Comparison of ENCODE assay signal across 30 mouse cellular contexts in the genomic region with DNA sequence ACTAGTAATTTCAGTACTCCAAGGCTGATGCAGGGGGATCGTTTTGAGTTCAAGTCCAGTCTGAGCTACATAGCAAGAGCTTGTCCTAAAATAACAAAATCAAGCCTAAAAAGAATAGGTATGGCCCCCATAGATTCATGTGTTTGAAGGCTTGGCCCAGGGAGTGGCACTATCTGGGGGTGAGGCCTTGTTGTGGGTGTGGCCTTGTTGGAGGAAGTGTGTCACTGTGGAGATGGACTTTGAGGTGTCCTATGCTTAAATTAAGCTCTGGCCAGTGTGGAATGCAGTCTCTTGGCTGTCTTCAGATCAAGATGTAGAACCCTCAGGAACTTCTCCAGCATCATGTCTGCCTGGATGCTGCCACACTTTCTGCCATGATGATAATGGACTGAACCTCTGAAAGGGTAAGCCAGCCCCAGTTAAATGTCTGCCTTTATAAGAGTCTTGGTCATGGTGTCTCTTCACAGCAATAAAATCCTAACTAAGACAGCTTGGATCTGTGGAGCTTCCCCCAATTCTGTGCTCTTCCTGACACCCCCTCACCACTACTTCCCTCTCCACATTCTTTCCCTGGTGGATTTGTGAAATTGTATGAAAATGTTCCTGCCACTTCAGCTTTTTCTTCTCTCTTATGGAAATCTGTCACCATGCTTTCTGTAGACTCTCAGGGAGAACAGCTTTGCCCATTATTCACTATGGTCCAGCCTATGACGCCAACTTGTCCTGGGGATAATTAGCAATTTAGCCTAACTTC. TPM values are rescaled to one million over a fixed set of nuclear protein-coding genes. Genes with fewer than 3 reads are reported as not detected.
A peak's percentile ranks its signal among the peaks of the same experiment; 100 is the strongest.
DNase-seq lines count a peak whose midpoint lies in the region; ATAC-seq and TF ChIP-seq lines count a peak whose summit lies in the region.
"Had no signal": no experiment of that assay in that cellular context is flagged by ENCODE, and none has a peak within 500 bp of the region (broad histone marks: within the 10 kb centered on the region; RNA-seq: fewer than 3 reads in every experiment).

No protein-coding gene starts in this region.

- peaks cover 17% of the 10 kb centered on the region for H3K4me1 ChIP-seq in liver, postnatal 0 days (ENCODE audit: insufficient read depth)
- H3K4me1 ChIP-seq in intestine, postnatal 0 days (replicated peaks; ENCODE audit: control insufficient read depth, insufficient read depth, low read length): peaks cover 12% of the 10 kb centered on the region
- H3K4me1 ChIP-seq: embryonic facial prominence, embryonic 10.5 days; embryonic facial prominence, embryonic 15.5 days; hindbrain, embryonic 13.5 days; neural tube, embryonic 15.5 days had no signal

- no peak overlapping the region for H3ac ChIP-seq in myocyte (ENCODE audit: control insufficient read depth, insufficient read length)

- no peak for TF ChIP-seq CTCF in liver, postnatal 0 days (IDR thresholded peaks at IDR 0.05; ENCODE audit: low read depth)
- TF ChIP-seq CTCF in intestine, postnatal 0 days (IDR thresholded peaks at IDR 0.05; ENCODE audit: low read depth): no peak

- ATAC-seq in liver, postnatal 0 days: no peak
- peak; percentile 66 for ATAC-seq in intestine, postnatal 0 days
- ATAC-seq in erythroid progenitor cell, adult 5-6 weeks (replicated peaks; ENCODE audit: low FRiP score, poor library complexity, severe bottlenecking): no peak
- ATAC-seq: forebrain, embryonic 16.5 days; Patski had no signal

- peaks cover 62% of the 10 kb centered on the region for H3K79me2 ChIP-seq in myocyte (ENCODE audit: control insufficient read depth, insufficient read depth)

- H3K36me3 ChIP-seq in liver, postnatal 0 days (replicated peaks; ENCODE audit: insufficient read depth, low read length): peaks cover 10% of the 10 kb centered on the region
- peaks cover 14% of the 10 kb centered on the region for H3K36me3 ChIP-seq in intestine, postnatal 0 days (ENCODE audit: control insufficient read depth, insufficient read depth)
- peaks cover 7% of the 10 kb centered on the region for H3K36me3 ChIP-seq in myocyte (ENCODE audit: control insufficient read depth, insufficient read depth)
- H3K36me3 ChIP-seq: embryonic facial prominence, embryonic 15.5 days; hindbrain, embryonic 13.5 days; neural tube, embryonic 15.5 days had no signal

- H3K9me3 ChIP-seq in liver, postnatal 0 days (ENCODE audit: low read length): no peaks in the 10 kb centered on the region
- no peaks in the 10 kb centered on the region for H3K9me3 ChIP-seq in intestine, postnatal 0 days (ENCODE audit: control insufficient read depth)
- H3K9me3 ChIP-seq: embryonic facial prominence, embryonic 10.5 days; embryonic facial prominence, embryonic 15.5 days; G1E; heart, embryonic 10.5 days; hindbrain, embryonic 13.5 days; neural tube, embryonic 15.5 days had no signal

- no peak overlapping the region for H3K27ac ChIP-seq in liver, postnatal 0 days (ENCODE audit: low read depth)
- H3K27ac ChIP-seq in intestine, postnatal 0 days (ENCODE audit: low read depth, low read length): no peak overlapping the region
- H3K27ac ChIP-seq: embryonic facial prominence, embryonic 10.5 days; embryonic facial prominence, embryonic 15.5 days; heart, embryonic 10.5 days; hindbrain, embryonic 13.5 days; kidney, postnatal 0 days; neural tube, embryonic 15.5 days had no signal

- TF ChIP-seq POLR2A in myocyte (IDR thresholded peaks at IDR 0.05; ENCODE audit: insufficient read length, low read depth): no peak

- no peaks in the 10 kb centered on the region for H3K27me3 ChIP-seq in liver, postnatal 0 days (ENCODE audit: insufficient read depth, low read length)
- H3K27me3 ChIP-seq in intestine, postnatal 0 days (replicated peaks; ENCODE audit: control insufficient read depth, insufficient read depth, low read length): no peaks in the 10 kb centered on the region
- no peaks in the 10 kb centered on the region for H3K27me3 ChIP-seq in myocyte (ENCODE audit: control insufficient read depth, insufficient read depth, insufficient read length)
- H3K27me3 ChIP-seq: embryonic facial prominence, embryonic 15.5 days; hindbrain, embryonic 13.5 days; neural tube, embryonic 15.5 days; Patski had no signal

- peak; percentile 21 for DNase-seq in liver
- DNase-seq in liver, postnatal 0 days: no peak
- peak; percentile 53 for DNase-seq in brain, adult 2 months (ENCODE audit: low read depth, low spot score)
- DNase-seq in cerebellum, adult 9-11 months: no peak
- DNase-seq: adrenal gland, postnatal 14 days; cerebellum, adult 18-20 months; cerebellum, postnatal 14 days; gastrocnemius, postnatal 10 days; heart, postnatal 4 days; kidney, adult 8-10 months; kidney, postnatal 4 days; left cerebral cortex, postnatal 4 days; midbrain, embryonic 14.5 days; right cerebral cortex, postnatal 4 days; thymus, adult 2 months; thymus, postnatal 36 days had no signal

- H3K4me2 ChIP-seq in liver, postnatal 0 days (ENCODE audit: low read depth, low read length): no peak overlapping the region
- H3K4me2 ChIP-seq in intestine, postnatal 0 days (replicated peaks; ENCODE audit: low read depth): no peak overlapping the region
- H3K4me2 ChIP-seq in myocyte (ENCODE audit: low read depth): peak overlapping the region; percentile 68
- H3K4me2 ChIP-seq: embryonic facial prominence, embryonic 15.5 days; hindbrain, embryonic 13.5 days; neural tube, embryonic 15.5 days had no signal

- TF ChIP-seq EP300 in liver, postnatal 0 days (IDR thresholded peaks at IDR 0.05; ENCODE audit: low read depth): no peak

- WGBS in liver, postnatal 0 days (ENCODE audit: insufficient replicate concordance): 82% methylated on average over 2 of the region's 2 CpGs
- 96% methylated on average over 2 of the region's 2 CpGs for whole genome bisulfite sequencing in intestine, postnatal 0 days

- H3K4me3 ChIP-seq in liver, postnatal 0 days (ENCODE audit: low read depth, low read length): no peak overlapping the region
- H3K4me3 ChIP-seq in intestine, postnatal 0 days (ENCODE audit: low read depth, low read length): no peak overlapping the region
- H3K4me3 ChIP-seq in myocyte: no peak overlapping the region
- H3K4me3 ChIP-seq: embryonic facial prominence, embryonic 10.5 days; embryonic facial prominence, embryonic 15.5 days; heart, embryonic 10.5 days; hindbrain, embryonic 13.5 days; neural tube, embryonic 15.5 days had no signal

- H3K9ac ChIP-seq in liver, postnatal 0 days (replicated peaks): no peak overlapping the region
- H3K9ac ChIP-seq in intestine, postnatal 0 days (ENCODE audit: low read depth, low read length): no peak overlapping the region
- H3K9ac ChIP-seq: embryonic facial prominence, embryonic 15.5 days; hindbrain, embryonic 13.5 days; neural tube, embryonic 15.5 days had no signal

TF ChIP-seq in myocyte, 11 proteins besides CTCF, POLR2A, EP300 and RAD21:
- TF ChIP-seq CEBPB (IDR thresholded peaks at IDR 0.05; ENCODE audit: insufficient read depth, poor library complexity, severe bottlenecking) (no peak), MYOD1 (IDR thresholded peaks at IDR 0.05; ENCODE audit: control insufficient read depth in 1 of 3, insufficient read length in 2 of 3, low read depth in 2 of 3) (no peak), REST (IDR thresholded peaks at IDR 0.05; ENCODE audit: insufficient read depth, insufficient read length) (no peak), USF1 (IDR thresholded peaks at IDR 0.05; ENCODE audit: low read depth) (no peak), MAX (IDR thresholded peaks at IDR 0.05; ENCODE audit: low read depth) (no peak), MYOG (IDR thresholded peaks at IDR 0.05; ENCODE audit: control insufficient read depth in 1 of 3, insufficient read depth in 1 of 3, insufficient read length in 2 of 3, low read depth in 2 of 3) (no peak), SRF (IDR thresholded peaks at IDR 0.05; ENCODE audit: control insufficient read depth, insufficient read length, low read depth) (no peak), POLR2AphosphoS2 (IDR thresholded peaks at IDR 0.05; ENCODE audit: insufficient read length, low read depth) (no peak), E2F4 (IDR thresholded peaks at IDR 0.05; ENCODE audit: insufficient read depth) (no peak), TCF3 (IDR thresholded peaks at IDR 0.05; ENCODE audit: insufficient read length, low read depth) (no peak), TCF12 (IDR thresholded peaks at IDR 0.05; ENCODE audit: insufficient read depth, poor library complexity, severe bottlenecking) (no peak)

RNA-seq across cellular contexts. Expression of a gene that starts 18.9 kb away (rescaled TPM):
- polyA plus RNA-seq in liver, postnatal 0 days (2015; fragmentation: Nextera tagmentation; extraction: Ambion mirVana): 42.5 and 43.9 TPM in 2 replicates
- polyA plus RNA-seq in intestine, postnatal 0 days (2015; fragmentation: Nextera tagmentation; extraction: Ambion mirVana): 51.2 and 62.5 TPM in 2 replicates
- 42.2 TPM for polyA plus RNA-seq in myocyte (2012; fragmentation: generic; extraction: Trizol)
- 13.3 and 15.1 TPM in 2 replicates for total RNA-seq in erythroid progenitor cell, adult 5-6 weeks (2015; ENCODE audit: low replicate concordance)
- 6.5 and 8.6 TPM in 2 replicates for total RNA-seq in erythroid progenitor cell, adult 5-6 weeks (2017; ENCODE audit: low replicate concordance)

RNA-seq across cellular contexts. Expression of a gene that starts 34.2 kb away (rescaled TPM):
- polyA plus RNA-seq in liver, postnatal 0 days (2015; fragmentation: Nextera tagmentation; extraction: Ambion mirVana): not detected in 2 replicates
- polyA plus RNA-seq in intestine, postnatal 0 days (2015; fragmentation: Nextera tagmentation; extraction: Ambion mirVana): not detected in 2 replicates
- polyA plus RNA-seq in myocyte (2012; fragmentation: generic; extraction: Trizol): 0.11 TPM
- not detected in 2 replicates for total RNA-seq in erythroid progenitor cell, adult 5-6 weeks (2015; ENCODE audit: low replicate concordance)
- not detected in 2 replicates for total RNA-seq in erythroid progenitor cell, adult 5-6 weeks (2017; ENCODE audit: low replicate concordance)
- total RNA-seq: monocyte, adult 5-6 weeks had no signal
- polyA plus RNA-seq: embryonic facial prominence, embryonic 15.5 days; forebrain, embryonic 16.5 days; G1E; neural tube, embryonic 15.5 days; spleen, adult 2 months had no signal

Comparison
In these comparisons a context has a peak if more than half of its experiments do, and no peak if none do; other contexts are left out.
1. DNase-seq: peak in liver (single experiment) and brain, adult 2 months (single experiment); none in liver, postnatal 0 days (single experiment) and cerebellum, adult 9-11 months (single experiment).